Mouse (Mus musculus) heart, postnatal 0 days (tissue): ENCODE measurements around the gene Mmp15.

Source experiments
- CTCF ChIP-seq: IDR thresholded peaks from 2 replicates; pipeline ENCODE4 v1.5.1; 2016; ENCODE audit warnings: antibody characterized with exemption, control low read depth, low read depth
- EP300 ChIP-seq: IDR thresholded peaks from 2 replicates; pipeline ENCODE4 v1.6.1; 2016; ENCODE audit warnings: antibody characterized with exemption, low read depth

DNA sequence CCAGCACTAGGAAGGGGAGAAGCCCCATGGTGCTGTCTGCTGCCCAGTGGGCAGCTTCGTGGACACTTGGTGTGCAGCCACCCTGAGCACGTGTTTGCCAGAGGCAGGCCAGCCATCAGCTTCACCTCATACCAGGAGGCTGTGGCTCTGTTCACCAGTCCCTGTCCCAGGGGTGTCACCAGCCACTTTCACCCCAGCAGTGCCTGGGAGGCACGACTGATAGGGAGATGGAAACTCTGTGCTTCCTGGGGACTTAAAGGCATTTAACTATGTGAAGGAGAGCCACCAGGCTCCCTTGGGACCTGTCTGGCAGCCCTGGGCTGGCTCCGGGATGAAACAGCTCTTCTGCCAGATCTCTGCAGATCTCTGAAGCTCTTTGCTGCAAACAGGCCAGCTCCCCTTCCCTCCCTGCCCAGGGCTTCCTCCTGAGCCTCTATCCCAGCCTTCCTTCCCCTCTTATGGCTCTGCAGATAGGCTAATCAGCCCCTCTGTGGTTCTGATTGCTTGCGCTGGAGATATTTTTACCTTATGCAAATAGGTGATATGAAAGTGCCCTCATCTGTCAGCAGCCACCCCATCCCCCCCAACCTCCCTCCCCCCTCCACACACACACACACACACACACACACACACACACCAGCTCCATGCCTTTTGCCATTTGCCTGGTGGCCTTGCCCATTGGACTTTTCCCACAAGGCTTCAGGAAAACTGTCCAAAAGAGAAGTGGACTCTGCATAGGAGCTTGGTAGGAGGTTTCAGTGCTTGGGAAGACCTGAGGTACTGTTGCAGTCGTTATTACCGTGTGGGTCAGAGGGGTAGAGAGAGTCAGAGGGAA lies 8.3 kb downstream of the Mmp15 start:
- TF ChIP-seq CTCF: no peak
- TF ChIP-seq EP300: no peak
